Mouse (Mus musculus) megakaryocyte, embryonic 14.5 days (primary cell): ENCODE measurements around the gene Ddx46.

ENCODE experiments used
- FLI1 ChIP-seq: IDR thresholded peaks from 2 replicates; pipeline ENCODE4 v1.6.1; 2012; ENCODE audit warnings: low read length, inconsistent platforms, mixed read lengths
- GATA1 ChIP-seq: IDR thresholded peaks from 3 replicates; pipeline ENCODE4 v1.6.1; 2012; ENCODE audit warnings: mixed read lengths, low read length, inconsistent platforms, borderline replicate concordance

GRCm38 (mm10) chr13:55622649-55623541 lies 11.9 kb upstream of the Ddx46 start, which contains the start of gene Caml:
- TF ChIP-seq GATA1 (no peak), FLI1 (no peak)
